24 mouse cellular contexts compared by ENCODE assay signal in genomic region chr4:120115516-120115915, GRCm38 (mm10). TPM values are rescaled to one million over a fixed set of nuclear protein-coding genes. Genes with fewer than 3 reads are reported as not detected.
"Had no signal": no experiment of that assay in that cellular context is flagged by ENCODE, and none has a peak within 500 bp of the region (broad histone marks: within the 10 kb centered on the region; RNA-seq: fewer than 3 reads in every experiment).

No protein-coding gene starts in this region.

- H3K27me3 ChIP-seq: midbrain, embryonic 12.5 days; neural tube, embryonic 13.5 days; neural tube, embryonic 15.5 days had no signal

- H3K9me3 ChIP-seq: midbrain, embryonic 10.5 days; midbrain, embryonic 12.5 days; neural tube, embryonic 15.5 days had no signal

- H3K4me2 ChIP-seq: lung, embryonic 14.5 days; midbrain, embryonic 12.5 days; neural tube, embryonic 13.5 days; neural tube, embryonic 15.5 days had no signal

- H3K4me3 ChIP-seq: midbrain, embryonic 10.5 days; midbrain, embryonic 12.5 days; myocyte; neural tube, embryonic 13.5 days; neural tube, embryonic 15.5 days had no signal

- ATAC-seq: midbrain, embryonic 16.5 days had no signal

- H3K9ac ChIP-seq: lung, embryonic 14.5 days; midbrain, embryonic 12.5 days; neural tube, embryonic 13.5 days; neural tube, embryonic 15.5 days had no signal

- DNase-seq: lung, embryonic 14.5 days; lung, postnatal 10 days; lung, postnatal 4 days; midbrain, embryonic 14.5 days; retina, postnatal 1 day; right cerebral cortex, adult 18-20 months; right cerebral cortex, postnatal 25 days; right cerebral cortex, postnatal 4 days; spleen, adult 18-20 months; thymus, adult 18-20 months; thymus, postnatal 14 days; thymus, postnatal 36 days had no signal

- H3K27ac ChIP-seq: midbrain, embryonic 10.5 days; midbrain, embryonic 12.5 days; neural tube, embryonic 13.5 days; neural tube, embryonic 15.5 days had no signal

- H3K36me3 ChIP-seq: midbrain, embryonic 10.5 days; midbrain, embryonic 12.5 days; neural tube, embryonic 13.5 days had no signal

- H3K4me1 ChIP-seq: midbrain, embryonic 10.5 days; midbrain, embryonic 12.5 days; neural tube, embryonic 13.5 days; neural tube, embryonic 15.5 days had no signal

RNA-seq across cellular contexts. Expression of gene Edn2, which starts 45.5 kb away (rescaled TPM):
- polyA plus RNA-seq: midbrain, embryonic 10.5 days; midbrain, embryonic 12.5 days; midbrain, embryonic 16.5 days; myocyte; neural tube, embryonic 11.5 days had no signal

RNA-seq across cellular contexts. Expression of gene AL607142.1, which starts 50.7 kb away (rescaled TPM):
- polyA plus RNA-seq: lung, embryonic 14.5 days; lung, embryonic 16.5 days; midbrain, embryonic 10.5 days; midbrain, embryonic 12.5 days; midbrain, embryonic 14.5 days; midbrain, embryonic 16.5 days; myocyte; neural tube, embryonic 11.5 days; neural tube, embryonic 13.5 days; neural tube, embryonic 15.5 days; small intestine, adult 2 months; stomach, embryonic 14.5 days; stomach, embryonic 16.5 days; thymus, postnatal 0 days had no signal
